Mouse (Mus musculus) stomach, adult 2 months (tissue): ENCODE data around the gene Akain1. TPM values are rescaled to one million over a fixed set of nuclear protein-coding genes. Genes with fewer than 3 reads are reported as not detected.

Experiments used
- polyA plus RNA-seq: library from polyadenylated mRNA; depleted of rRNA; stranded (reverse); fragments of >200 nt; gene quantifications from 2 replicates; pipeline ENCODE4 v1.2.3, GENCODE M21; 2012; rRNA removed

The Akain1 gene
- polyA plus RNA-seq: 0.03 TPM in 1 of 2 replicates, not detected in the other

DNA sequence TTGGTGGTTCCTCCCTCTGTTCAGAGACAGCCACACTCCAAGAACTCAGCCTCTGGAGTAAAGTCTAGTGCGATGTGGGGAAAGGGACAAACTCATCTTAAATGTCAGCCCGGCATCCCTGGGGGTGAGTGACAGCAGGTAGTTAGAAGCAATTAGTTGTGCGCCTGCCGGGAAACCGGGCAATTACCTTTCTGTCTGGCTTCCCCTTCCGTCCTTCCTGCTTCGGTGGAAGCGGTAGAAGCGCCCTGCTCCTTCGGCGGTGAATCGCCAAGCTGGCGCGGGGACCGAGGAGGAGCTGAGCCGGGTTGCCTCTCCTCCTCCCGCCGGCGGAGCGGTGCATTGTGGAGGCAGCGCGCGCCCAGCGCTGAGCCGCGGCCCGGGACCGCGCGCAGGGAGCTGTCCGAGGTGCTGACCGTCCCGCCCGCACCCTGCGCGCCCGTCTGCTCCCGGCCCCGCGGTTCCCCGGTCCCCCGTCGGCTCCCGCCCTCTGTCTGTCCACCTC lies at the start of gene Akain1:
Akain1 (plus strand) TSS at position 337 of the 502 bp plus-strand sequence.

Other genes starting within 250 kb of the Akain1 start
- 0.39 and 0.77 TPM in 2 replicates for gene Zbtb14, start 56.3 kb upstream of the Akain1 start, polyA plus RNA-seq